Mouse (Mus musculus) embryo, embryonic 11.5 days (tissue): ENCODE results near the gene Ints1.

Experiments
- DNase-seq: peaks from one replicate; pipeline ENCODE4 v3.0.0-alpha.2; 2012; ENCODE audit warnings: low read depth, low spot score

Ints1 gene

DNA sequence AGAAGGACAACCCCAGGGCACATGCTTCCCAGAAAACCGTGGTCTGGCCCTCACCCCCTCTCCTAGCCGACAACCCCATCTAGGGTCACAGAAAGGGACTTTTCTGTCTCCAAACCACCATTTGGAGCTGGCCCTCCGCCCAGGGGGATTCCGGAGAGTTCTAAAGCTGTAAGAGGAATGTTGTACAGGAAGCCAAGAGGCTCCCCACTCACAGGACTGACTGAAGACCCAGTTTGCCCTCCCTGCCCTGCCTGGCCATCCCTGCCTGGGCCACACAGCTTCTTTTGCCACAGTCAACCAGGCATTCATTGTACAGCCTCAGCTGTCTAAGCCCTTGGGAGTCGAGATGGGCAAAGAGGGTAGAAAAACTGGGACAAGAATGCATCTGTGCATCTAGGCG lies 56.9 kb downstream of the Ints1 start:
- no peak for DNase-seq

DNA sequence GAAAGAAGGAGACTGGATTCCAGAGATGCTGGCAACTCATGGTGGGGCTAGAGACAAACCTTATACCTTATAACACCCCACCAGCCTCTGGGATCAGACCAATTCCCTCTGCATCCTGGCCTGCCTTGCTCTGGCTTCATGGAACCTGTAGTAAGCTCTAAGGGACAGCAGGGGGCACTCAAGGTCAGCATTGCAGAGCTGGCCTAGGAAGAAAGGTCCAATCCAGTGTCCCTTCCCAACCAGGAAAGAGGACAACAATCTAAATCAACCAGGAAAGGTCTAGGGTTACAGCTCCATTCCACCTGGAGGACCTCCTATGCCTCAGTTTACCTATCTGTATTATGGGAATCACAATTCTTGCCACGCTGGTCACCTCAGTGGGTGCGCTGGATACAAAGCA lies 57.8 kb downstream of the Ints1 start:
- no peak for DNase-seq

DNA sequence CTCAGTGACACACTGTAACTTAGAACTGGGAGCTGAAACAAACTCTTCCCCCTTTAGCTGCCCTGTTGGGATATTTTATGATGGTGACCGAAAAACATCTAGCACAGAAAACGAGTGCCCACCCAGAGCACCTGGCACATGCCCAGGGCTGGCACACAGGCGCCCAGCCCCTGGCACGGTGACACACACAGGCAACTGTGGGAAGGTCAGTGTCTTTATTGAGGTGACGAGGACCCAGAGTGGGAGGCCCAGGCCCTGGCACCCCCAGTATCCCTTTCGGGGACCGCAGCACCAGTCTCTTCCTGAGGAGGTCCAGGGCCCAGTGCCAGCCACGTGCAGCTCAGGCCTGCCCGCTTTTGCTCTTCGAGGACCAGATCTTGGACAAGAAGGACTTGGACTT lies 69.0 kb downstream of the Ints1 start:
- no peak for DNase-seq

DNA sequence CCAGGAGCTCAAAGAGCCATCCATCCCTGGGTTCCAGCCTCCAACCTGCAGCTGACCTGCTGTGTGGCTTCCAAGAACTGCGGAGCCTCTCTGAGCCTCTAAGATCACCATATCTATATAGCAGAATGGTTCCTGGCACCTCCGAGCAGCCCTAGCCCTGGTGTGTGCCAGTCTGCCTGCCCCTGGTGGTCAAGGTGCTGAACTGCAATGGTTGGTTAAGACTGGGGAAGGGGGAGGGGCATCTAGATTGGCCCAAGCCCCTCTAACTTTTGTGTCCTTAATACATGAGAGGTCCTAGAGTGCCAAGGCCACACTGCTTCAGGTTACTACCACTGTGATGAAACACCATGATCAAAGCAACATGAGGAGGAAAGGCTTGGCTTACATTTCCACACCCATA lies 72.6 kb downstream of the Ints1 start:
- no peak for DNase-seq

DNA sequence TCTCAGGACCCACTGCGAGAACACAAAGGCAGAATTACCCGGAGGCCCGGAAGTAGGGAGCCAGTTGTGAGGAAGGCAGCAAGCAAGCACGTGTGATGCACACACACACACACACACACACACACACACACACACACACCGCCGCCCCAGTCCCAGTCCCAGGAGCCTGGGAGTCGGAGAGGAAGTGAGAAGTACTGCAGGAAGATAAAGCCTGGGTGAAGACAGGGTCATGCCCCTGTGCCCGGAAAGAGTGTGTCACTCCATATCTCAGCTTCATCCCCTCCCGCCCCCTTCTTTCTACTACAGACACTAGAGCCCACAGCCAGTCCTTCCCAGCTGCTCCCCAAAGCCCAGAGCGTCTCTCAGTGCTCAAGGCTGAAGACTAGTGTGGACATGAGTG lies 73.2 kb downstream of the Ints1 start:
- DNase-seq: no peak
